Mouse (Mus musculus) liver, postnatal 0 days (tissue): ENCODE measurements at regions not wholly inside any gene's neighbourhood (a gene's known extent, or its start where the extent isn't known, plus 50 kb on each side); places are given as distances from the start of the nearest gene placed in this dataset.
"Not testable (repeated sequence)": the region's sequence is repeated elsewhere in the genome, so short reads cannot be mapped to it uniquely, and the experiment has no call there.

ENCODE experiments used
- ATAC-seq: fragments of 200-750 bp; cut with Nextera tagmentation; 2 replicates; pipeline ENCODE4 v1.8.0; 2017; ENCODE audit warnings: mild to moderate bottlenecking, moderate library complexity
- DNase-seq: peaks from one replicate; pipeline ENCODE4 v3.0.0-alpha.2; 2016
- H3K27ac ChIP-seq: fragments of 300-500 bp; sonication (generic); 2 replicates; pipeline ENCODE4 v1.5.1; 2014; ENCODE audit warnings: antibody characterized with exemption, moderate library complexity, mild to moderate bottlenecking, low read depth
- H3K27me3 ChIP-seq: fragments of 300-500 bp; sonication (generic); 2 replicates; pipeline ENCODE4 v1.6.1; 2014; ENCODE audit warnings: low read length, control low read depth, mixed read lengths; ENCODE audit not compliant: insufficient read depth
- H3K36me3 ChIP-seq: fragments of 300-500 bp; sonication (generic); replicated peaks from 2 replicates; pipeline ENCODE4 v1.6.1; 2014; ENCODE audit warnings: mild to moderate bottlenecking, control low read depth, low read length, moderate library complexity, mixed read lengths; ENCODE audit not compliant: insufficient read depth
- H3K4me1 ChIP-seq: fragments of 300-500 bp; sonication (generic); 2 replicates; pipeline ENCODE4 v1.6.1; 2014; ENCODE audit warnings: antibody characterized with exemption, mild to moderate bottlenecking, control low read depth; ENCODE audit not compliant: insufficient read depth
- H3K4me2 ChIP-seq: fragments of 300-500 bp; sonication (generic); 2 replicates; pipeline ENCODE4 v1.6.1; 2014; ENCODE audit warnings: low read depth, mild to moderate bottlenecking, low read length, moderate library complexity, mixed read lengths
- H3K4me3 ChIP-seq: fragments of 300-500 bp; sonication (generic); 2 replicates; pipeline ENCODE4 v1.5.1; 2014; ENCODE audit warnings: low read depth, low read length
- H3K9ac ChIP-seq: fragments of 300-500 bp; sonication (generic); replicated peaks from 2 replicates; pipeline ENCODE4 v1.6.1; 2014; ENCODE audit warnings: mild to moderate bottlenecking, moderate library complexity
- H3K9me3 ChIP-seq: fragments of 300-500 bp; sonication (generic); 2 replicates; pipeline ENCODE4 v1.6.1; 2016; ENCODE audit warnings: mild to moderate bottlenecking, control low read depth, low read length, mixed read lengths
- CTCF ChIP-seq: sonication (generic); IDR thresholded peaks from 2 replicates; pipeline ENCODE4 v1.5.1; 2016; ENCODE audit warnings: antibody characterized with exemption, low read depth
- EP300 ChIP-seq: IDR thresholded peaks from 2 replicates; pipeline ENCODE4 v1.6.1; 2016; ENCODE audit warnings: antibody characterized with exemption, low read depth, mild to moderate bottlenecking
- WGBS: fragments of 180-500 bp; shearing (Covaris S2); extraction: QIAGEN DNeasy Blood & Tissue Kit; methylation state at CpG from one replicate; pipeline ENCODE4 v1.1.7; 2014; ENCODE audit not compliant: insufficient replicate concordance; 5-methylcytosine and 5-hydroxymethylcytosine counted together

- ATAC-seq (no peak), DNase-seq (no peak)
- no peaks in the 10 kb centered on the region for H3K36me3 ChIP-seq
- 45% methylated on average over 2 of the region's 2 CpGs for WGBS
- H3K27me3 ChIP-seq, result no peaks in the 10 kb centered on the region
- H3K4me2 ChIP-seq, result no peak overlapping the region
- no peak for TF ChIP-seq CTCF
- no peak for TF ChIP-seq EP300
- H3K9ac ChIP-seq, result no peak overlapping the region
- H3K4me3 ChIP-seq, result no peak overlapping the region
- H3K9me3 ChIP-seq, result no peaks in the 10 kb centered on the region
- H3K4me1 ChIP-seq, result no peaks in the 10 kb centered on the region
- H3K27ac ChIP-seq, result no peak overlapping the region
Observed at GRCm38 (mm10) chr2:85280580-85280979, 58.5 kb downstream of the Olfr987 start.

GRCm38 (mm10) chr2:85278128-85278527, 61.0 kb downstream of the Olfr987 start:
- H3K27ac ChIP-seq, result no peak overlapping the region
- H3K27me3 ChIP-seq, result no peaks in the 10 kb centered on the region
- no peak for TF ChIP-seq EP300
- no peak for TF ChIP-seq CTCF
- 72% methylated on average over 3 of the region's 3 CpGs for WGBS
- H3K36me3 ChIP-seq, result no peaks in the 10 kb centered on the region
- H3K4me1 ChIP-seq, result no peaks in the 10 kb centered on the region
- H3K9ac ChIP-seq, result no peak overlapping the region
- H3K9me3 ChIP-seq, result no peaks in the 10 kb centered on the region
- H3K4me3 ChIP-seq, result no peak overlapping the region
- DNase-seq (no peak), ATAC-seq (no peak)
- H3K4me2 ChIP-seq, result no peak overlapping the region

- Histone ChIP-seq H3K4me2 (no peak overlapping the region), H3K9ac (no peak overlapping the region), H3K9me3 (no peaks in the 10 kb centered on the region), H3K27me3 (no peaks in the 10 kb centered on the region), H3K4me3 (no peak overlapping the region), H3K27ac (no peak overlapping the region), H3K4me1 (no peaks in the 10 kb centered on the region), H3K36me3 (no peaks in the 10 kb centered on the region)
- no peak for DNase-seq
- no peak for ATAC-seq
- TF ChIP-seq EP300 (no peak), CTCF (no peak)
- WGBS, result 83% methylated on average over 1 of the region's 1 CpGs
Observed at GRCm38 (mm10) chr2:85277433-85277832, 61.7 kb downstream of the Olfr987 start.

GRCm38 (mm10) chr2:85266813-85267212, 69.8 kb upstream of the Lrrc55 start:
- not testable (repeated sequence) for H3K9me3 ChIP-seq, DNase-seq, H3K27me3 ChIP-seq, H3K4me3 ChIP-seq, H3K36me3 ChIP-seq, H3K9ac ChIP-seq, H3K27ac ChIP-seq, ATAC-seq, H3K4me1 ChIP-seq, H3K4me2 ChIP-seq
- WGBS, result 76% methylated on average over 14 of the region's 14 CpGs

GRCm38 (mm10) chr2:85265667-85266066, 68.7 kb upstream of the Lrrc55 start:
- no peaks in the 10 kb centered on the region for H3K4me1 ChIP-seq
- DNase-seq (no peak), ATAC-seq (no peak)
- H3K36me3 ChIP-seq, result no peaks in the 10 kb centered on the region
- H3K4me3 ChIP-seq, result no peak overlapping the region
- no peaks in the 10 kb centered on the region for H3K27me3 ChIP-seq
- TF ChIP-seq CTCF, result no peak
- TF ChIP-seq EP300, result no peak
- H3K9ac ChIP-seq, result no peak overlapping the region
- H3K4me2 ChIP-seq, result no peak overlapping the region
- no peaks in the 10 kb centered on the region for H3K9me3 ChIP-seq
- no peak overlapping the region for H3K27ac ChIP-seq

- no peak for ATAC-seq
- no peak overlapping the region for H3K27ac ChIP-seq
- TF ChIP-seq EP300 (no peak), CTCF (no peak)
- WGBS, result 58% methylated on average over 2 of the region's 2 CpGs
- H3K4me2 ChIP-seq, result no peak overlapping the region
- no peak overlapping the region for H3K4me3 ChIP-seq
- no peaks in the 10 kb centered on the region for H3K36me3 ChIP-seq
- no peaks in the 10 kb centered on the region for H3K9me3 ChIP-seq
- no peak overlapping the region for H3K9ac ChIP-seq
- H3K27me3 ChIP-seq, result no peaks in the 10 kb centered on the region
- no peaks in the 10 kb centered on the region for H3K4me1 ChIP-seq
- no peak for DNase-seq
Observed at GRCm38 (mm10) chr2:85265037-85265524, 68.1 kb upstream of the Lrrc55 start.

- WGBS, result 58% methylated on average over 3 of the region's 3 CpGs
Observed at GRCm38 (mm10) chr2:85257356-85257755, 60.4 kb upstream of the Lrrc55 start.

More at GRCm38 (mm10) chr2:85257356-85257755, 60.4 kb upstream of the Lrrc55 start:
- Histone ChIP-seq H3K9me3 (no peaks in the 10 kb centered on the region), H3K27ac (no peak overlapping the region), H3K9ac (no peak overlapping the region), H3K36me3 (no peaks in the 10 kb centered on the region), H3K4me2 (no peak overlapping the region), H3K4me3 (no peak overlapping the region), H3K27me3 (no peaks in the 10 kb centered on the region), H3K4me1 (peaks cover 9% of the 10 kb centered on the region)
- ATAC-seq (no peak), DNase-seq (no peak)
- TF ChIP-seq CTCF, result no peak
- TF ChIP-seq EP300, result no peak
